Mouse (Mus musculus) kidney, postnatal 25 days (tissue): Measurements from ENCODE around the gene Stk17b.
"Not testable (repeated sequence)": the region's sequence is repeated elsewhere in the genome, so short reads cannot be mapped to it uniquely, and the experiment has no call there.

Experiments
- DNase-seq, 2 experiments: peaks; one replicate each; pipeline ENCODE4 v3.0.0; 2021; ENCODE audit warnings: mixed read lengths in 2 of 2

Gene Stk17b

GRCm38 (mm10) chr1:53782079-53782478 is 2.9 kb downstream of the Stk17b start:
- no peak for DNase-seq

- DNase-seq: no peak
Measured at GRCm38 (mm10) chr1:53781311-53781710, 3.7 kb downstream of the Stk17b start.

GRCm38 (mm10) chr1:53776176-53776905 is 8.7 kb downstream of the Stk17b start:
- DNase-seq: no peak

GRCm38 (mm10) chr1:53775545-53775944 is 9.5 kb downstream of the Stk17b start:
- DNase-seq: no peak

GRCm38 (mm10) chr1:53775036-53775435 is 10.0 kb downstream of the Stk17b start:
- no peak for DNase-seq

- DNase-seq: no peak
Measured at GRCm38 (mm10) chr1:53774571-53774970, 10.5 kb downstream of the Stk17b start.

GRCm38 (mm10) chr1:53773994-53774393 is 11.0 kb downstream of the Stk17b start:
- no peak for DNase-seq

DNA sequence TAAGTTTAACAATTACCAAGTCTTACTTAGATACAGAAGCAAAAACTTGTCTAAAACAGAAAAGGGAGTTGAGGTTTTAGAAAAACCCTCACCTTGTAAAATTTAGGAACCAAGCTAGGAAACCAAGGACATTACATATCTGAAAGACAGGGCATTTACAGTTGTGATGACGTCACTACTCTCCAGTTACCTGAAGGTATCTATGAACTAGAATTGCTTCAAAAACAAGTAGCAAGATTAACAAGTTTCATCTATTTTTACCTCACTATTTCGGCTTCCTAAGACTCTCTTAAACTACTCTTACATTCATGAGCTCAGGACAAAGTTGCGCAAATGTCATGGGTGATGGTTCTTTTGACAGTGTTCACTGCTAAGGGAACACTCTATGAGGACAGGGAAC is 12.1 kb downstream of the Stk17b start:
- DNase-seq: no peak

DNA sequence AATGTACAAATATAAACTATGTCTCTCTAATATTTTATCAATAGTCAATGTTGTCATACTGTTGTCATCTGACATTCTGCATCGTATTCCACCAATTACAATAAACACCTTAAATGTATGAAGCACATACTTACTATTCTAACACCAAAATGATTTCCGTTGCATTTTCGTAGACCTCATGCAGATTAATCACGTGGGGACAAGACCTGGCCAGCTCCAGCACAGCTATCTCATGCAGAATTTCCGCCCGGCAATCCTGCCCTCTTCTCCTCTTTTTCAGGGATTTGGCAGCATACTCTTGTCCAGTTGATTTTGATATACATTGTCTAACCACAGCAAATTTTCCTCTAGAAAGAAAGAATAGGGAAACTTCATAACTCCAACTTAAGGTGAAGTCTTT is 13.5 kb downstream of the Stk17b start:
- no peak for DNase-seq

GRCm38 (mm10) chr1:53766112-53766511 is 18.9 kb downstream of the Stk17b start:
- peak; percentile 9 to 40 for DNase-seq

DNA sequence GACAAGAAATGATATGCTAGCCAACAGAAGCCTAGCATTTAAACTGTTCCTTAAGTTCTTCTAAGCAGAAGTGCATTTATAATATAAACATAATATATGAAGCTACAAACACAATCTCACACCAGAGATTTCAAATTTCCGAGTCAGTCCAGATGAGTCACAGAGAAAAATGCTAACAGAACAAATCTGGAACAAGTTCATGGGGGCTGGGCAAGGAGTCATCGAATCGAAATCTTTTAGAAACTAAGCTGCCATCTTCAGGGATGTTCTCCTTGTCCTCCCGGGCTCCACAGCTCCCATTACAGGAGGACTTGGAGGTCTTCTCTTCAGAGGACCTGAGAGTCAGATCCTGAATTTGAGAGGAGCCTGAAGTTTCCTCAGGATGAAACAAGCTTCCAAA is 27.7 kb downstream of the Stk17b start:
- no peak for DNase-seq

DNA sequence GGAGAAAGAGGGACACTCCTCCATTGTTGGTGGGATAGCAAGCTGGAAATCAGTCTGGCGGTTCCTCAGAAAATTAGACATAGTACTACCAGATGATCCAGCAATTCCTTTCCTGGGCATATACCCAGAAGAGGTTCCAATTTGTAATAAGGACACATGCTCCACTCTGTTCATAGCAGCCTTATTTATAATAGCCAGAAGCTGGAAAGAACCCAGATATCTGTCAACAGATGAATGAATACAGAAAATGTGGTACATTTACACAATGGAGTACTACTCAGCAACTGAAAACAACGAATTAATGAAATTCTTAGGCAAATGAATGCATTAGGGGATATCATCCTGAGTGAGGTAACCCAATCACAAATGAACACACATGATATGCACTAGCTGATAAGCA is 31.5 kb downstream of the Stk17b start:
- not testable (repeated sequence) for DNase-seq

DNA sequence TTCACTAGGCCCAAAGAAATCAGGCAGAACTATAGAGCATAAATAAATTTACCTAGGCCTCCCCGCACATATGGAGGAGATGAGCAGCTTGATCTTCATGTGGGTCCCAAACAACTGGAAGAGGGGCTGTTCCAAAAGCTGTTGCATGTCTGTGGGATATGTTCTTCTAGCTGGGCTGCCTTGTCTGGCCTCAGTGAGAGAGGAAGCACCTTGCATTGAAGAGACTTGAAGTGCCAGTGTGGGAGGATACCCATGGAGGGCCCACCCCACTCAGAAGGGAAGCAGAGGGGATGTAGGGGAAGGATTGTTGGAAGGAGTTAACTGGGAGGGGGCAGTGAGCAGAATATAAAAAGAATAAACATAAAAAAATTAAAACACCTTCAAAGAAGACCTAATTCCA is 33.9 kb downstream of the Stk17b start:
- no peak for DNase-seq

DNA sequence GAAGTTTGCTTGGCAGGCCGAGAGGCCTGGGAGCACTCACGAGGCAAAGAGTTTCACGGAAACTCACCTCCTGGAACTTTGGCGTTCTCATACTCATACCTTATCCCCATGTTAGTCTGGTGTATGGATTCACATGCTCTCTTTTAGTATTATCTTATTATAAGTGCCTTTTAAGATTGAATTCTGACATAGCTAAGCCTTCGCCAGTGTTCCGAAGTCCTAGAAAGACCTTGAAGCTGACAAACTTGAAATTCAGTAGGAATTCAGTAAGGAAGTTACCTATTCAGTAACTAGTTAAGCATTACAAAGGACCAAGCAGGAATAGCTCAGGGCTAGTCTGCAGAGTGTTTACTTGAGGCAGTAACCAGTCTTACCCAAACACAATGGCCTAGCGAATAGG is 34.3 kb downstream of the Stk17b start:
- DNase-seq: not testable (repeated sequence)

DNA sequence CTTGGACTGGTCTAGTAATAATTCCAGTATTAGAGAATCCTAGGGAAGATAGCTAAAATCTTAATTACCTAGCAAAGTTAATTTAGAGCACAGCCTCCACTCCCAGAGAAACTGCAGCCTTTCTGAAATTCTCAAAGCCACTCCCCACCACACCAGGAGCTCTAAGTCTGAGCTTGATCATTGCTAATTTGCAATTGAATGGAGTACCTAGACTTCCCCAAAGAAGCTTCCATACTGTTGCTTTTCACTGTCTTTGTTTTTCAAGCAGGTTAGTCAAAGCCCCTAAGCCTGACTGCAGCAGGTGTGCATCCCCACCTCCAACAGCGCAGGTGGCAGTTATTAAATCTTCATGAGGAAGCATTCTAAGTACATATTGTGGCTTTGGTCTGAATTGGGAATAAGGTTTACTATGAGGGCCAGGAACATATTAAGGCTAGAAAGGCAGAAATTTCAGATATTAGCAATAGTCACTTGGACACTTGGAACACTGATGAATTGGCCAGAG is 35.1 kb downstream of the Stk17b start:
- DNase-seq: not testable (repeated sequence)

DNA sequence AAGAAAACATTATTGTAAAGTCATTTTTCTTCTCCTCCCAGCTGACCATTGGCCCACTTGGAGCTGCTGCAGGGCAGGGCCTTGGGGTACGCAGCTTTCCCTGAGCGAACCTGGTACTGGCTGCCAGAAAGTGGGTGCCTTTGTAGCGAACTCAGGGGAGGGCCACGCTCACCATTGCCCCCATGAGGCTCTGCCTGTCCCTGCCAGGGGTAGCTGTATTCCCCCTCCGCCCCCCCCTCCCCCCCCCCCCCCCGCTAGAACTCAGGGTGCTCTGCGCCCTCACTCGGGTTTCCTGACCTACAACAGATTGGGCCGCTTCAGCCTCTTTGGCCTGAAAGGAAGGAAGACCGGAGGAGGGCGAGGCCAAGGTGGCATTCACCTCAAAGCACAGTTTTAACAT is 36.5 kb downstream of the Stk17b start:
- DNase-seq: no peak

DNA sequence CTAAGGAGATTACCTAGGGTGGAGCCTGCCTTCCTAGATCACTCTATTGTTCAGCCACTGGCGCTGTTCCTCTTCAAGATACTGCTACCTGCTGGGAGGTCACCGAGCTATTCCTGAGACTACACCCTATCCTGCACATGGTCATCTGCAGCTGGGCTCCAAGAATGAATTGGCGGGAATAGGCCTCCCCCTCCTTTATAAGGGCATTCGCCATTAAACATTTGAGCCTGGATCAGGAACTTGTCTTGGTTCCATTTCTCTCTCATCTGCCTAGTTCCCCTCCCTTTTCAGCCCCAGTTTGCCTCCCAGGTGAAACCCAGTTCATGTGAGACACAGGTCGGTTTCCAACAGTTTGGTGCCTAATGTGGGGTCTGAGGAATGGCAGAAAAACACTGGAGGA is 39.0 kb downstream of the Stk17b start:
- DNase-seq: no peak

DNA sequence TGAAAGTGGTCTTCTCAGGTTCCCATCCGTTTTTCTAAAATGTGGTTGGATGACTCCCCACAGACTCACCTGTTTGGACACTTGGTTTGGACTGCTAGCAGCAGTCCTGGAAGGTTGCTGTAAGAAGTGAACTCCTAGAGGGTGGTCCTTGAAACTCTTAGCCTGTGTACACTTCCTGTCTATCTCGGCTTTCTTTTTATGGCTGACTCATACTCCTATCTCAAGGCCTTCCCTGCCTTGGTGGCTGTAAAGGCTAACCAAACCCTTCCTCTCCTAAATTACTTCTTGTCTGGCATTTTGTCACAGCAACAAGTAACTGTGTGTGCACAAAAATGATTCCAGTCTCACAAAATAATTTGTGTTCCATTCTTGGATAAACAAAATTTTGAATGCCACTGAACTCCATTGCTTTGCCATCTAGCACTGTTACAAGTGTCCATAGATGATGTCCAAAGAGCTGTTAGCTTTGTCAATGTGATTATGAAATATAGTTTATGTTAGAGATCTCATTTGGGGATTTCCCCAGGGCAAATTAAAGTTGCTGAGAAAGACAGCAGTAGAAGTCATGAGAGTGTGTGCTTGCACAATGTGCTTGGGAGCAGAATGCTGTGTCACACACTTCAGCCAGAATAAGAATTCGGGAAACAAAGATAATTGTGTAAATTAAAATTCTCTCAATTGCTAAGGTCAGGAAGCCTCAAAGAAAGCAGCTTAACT is 43.1 kb downstream of the Stk17b start:
- DNase-seq: no peak

GRCm38 (mm10) chr1:53740777-53741336 is 44.2 kb downstream of the Stk17b start:
- DNase-seq: no peak

DNA sequence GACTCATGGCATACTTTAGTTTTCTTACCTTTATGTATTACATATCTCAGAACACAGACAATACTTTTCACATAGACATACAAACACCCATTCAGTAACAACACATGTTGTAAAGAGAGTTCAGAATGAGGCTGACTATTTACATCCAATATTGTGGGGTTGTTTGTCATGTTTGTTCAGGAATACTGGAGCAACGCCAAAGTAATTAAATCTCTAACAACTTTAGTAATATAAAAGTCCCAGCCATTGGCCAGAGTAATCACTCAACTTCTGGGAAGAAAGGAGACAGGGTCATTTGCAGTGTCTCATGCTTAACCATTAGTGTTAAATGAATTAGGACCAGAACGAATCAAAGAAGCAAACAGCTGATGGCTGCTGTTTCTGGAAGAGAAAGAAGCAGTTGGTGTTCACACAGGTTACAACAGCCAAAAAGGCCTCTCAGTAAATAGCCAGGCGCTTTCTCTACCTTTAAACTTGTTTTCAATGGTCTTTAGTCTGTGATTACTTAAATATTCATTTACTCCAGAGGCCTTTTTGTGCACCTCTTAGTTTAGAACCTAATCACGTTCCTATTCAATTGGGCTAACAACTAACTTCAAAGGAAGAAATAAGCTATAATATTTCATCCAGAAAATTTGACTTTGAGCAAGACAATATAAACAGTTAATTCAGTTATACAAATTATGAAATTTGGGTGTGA is 44.8 kb downstream of the Stk17b start:
- DNase-seq: not testable (repeated sequence)

DNA sequence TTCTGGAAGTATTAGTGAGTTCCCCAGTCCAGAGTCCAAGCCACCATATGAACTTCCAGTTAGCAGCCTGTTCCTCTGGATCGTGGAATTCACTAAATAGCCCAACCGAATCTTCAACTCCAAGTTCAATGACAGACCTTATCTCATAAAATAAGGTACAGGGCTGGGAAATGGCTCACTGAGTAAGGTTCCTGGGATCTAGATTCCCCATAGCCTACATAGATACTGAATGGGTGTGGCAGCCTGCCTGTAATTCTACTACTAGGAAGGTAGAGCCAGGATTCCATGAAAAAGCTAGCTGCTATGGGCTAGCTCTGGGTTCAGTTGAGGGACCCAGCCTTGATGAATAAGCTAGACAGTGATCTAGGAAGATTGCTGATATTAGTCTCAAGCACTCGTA is 48.4 kb downstream of the Stk17b start:
- no peak for DNase-seq

- no peak for DNase-seq
Measured at GRCm38 (mm10) chr1:53728489-53729225, 56.4 kb downstream of the Stk17b start.

DNA sequence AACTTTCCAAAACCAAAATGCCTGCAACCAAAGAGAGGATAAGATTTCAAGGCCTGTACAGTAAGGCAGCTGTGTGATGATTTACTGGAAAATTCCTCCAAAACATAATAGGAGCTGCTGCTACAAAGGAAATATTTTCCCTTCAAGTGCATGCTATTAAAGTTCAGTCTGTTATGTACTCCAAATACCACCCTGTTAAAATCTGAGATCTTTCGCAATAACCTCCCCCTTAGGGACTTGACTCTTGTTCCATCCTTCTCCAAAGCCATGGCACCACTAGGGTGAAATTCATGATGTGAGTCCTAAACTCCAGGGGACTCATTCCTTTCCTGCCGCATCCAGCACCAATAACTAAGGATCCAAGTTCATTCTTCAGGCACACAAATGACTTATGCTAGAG is 58.1 kb downstream of the Stk17b start:
- DNase-seq: no peak
